Mouse (Mus musculus): ENCODE data around the gene Grsf1.

- no peak for TF ChIP-seq CTCF (IDR thresholded peaks at IDR 0.05; ENCODE audit: control insufficient read depth, insufficient read depth, low read length)
- no peak for TF ChIP-seq POLR2A (IDR thresholded peaks at IDR 0.05; ENCODE audit: borderline replicate concordance, control insufficient read depth, low read depth, low read length)
Measured at GRCm38 (mm10) chr5:88699251-88699913, 23.4 kb upstream of the Grsf1 start.
